Mouse (Mus musculus) small intestine, adult 2 months (tissue): ENCODE data around the gene Alox15. TPM values are rescaled to one million over a fixed set of nuclear protein-coding genes. Genes with fewer than 3 reads are reported as not detected.
"Not testable (repeated sequence)": the region's sequence is repeated elsewhere in the genome, so short reads cannot be mapped to it uniquely, and the experiment has no call there.

Experiments used
- H3K27ac ChIP-seq: fragments of 200-500 bp; 2 replicates; pipeline ENCODE4 v1.5.1; 2012; ENCODE audit warnings: low read depth, low read length, control low read depth, inconsistent platforms; ENCODE audit not compliant: insufficient read depth
- H3K27me3 ChIP-seq: fragments of 200-500 bp; 2 replicates; pipeline ENCODE4 v1.6.1; 2012; ENCODE audit warnings: mild to moderate bottlenecking, moderate library complexity, low read length, inconsistent platforms; ENCODE audit not compliant: control insufficient read depth, insufficient read depth
- H3K36me3 ChIP-seq: fragments of 200-500 bp; 2 replicates; pipeline ENCODE4 v1.6.1; 2012; ENCODE audit warnings: mild to moderate bottlenecking, low read length, control low read depth, inconsistent platforms; ENCODE audit not compliant: control insufficient read depth, insufficient read depth
- H3K4me1 ChIP-seq: fragments of 200-500 bp; 2 replicates; pipeline ENCODE4 v1.6.1; 2012; ENCODE audit warnings: low read length, inconsistent platforms, mixed read lengths; ENCODE audit not compliant: control insufficient read depth, insufficient read depth, insufficient read length
- H3K4me3 ChIP-seq: fragments of 200-500 bp; 2 replicates; pipeline ENCODE4 v1.5.1; 2012; ENCODE audit warnings: low read depth, mild to moderate bottlenecking, control low read depth, inconsistent platforms, low read length, moderate library complexity
- CTCF ChIP-seq: fragments of 200-500 bp; IDR thresholded peaks from 2 replicates; pipeline ENCODE4 v1.5.1; 2012; ENCODE audit warnings: low read depth, mild to moderate bottlenecking, control low read depth, inconsistent platforms, low read length, moderate library complexity, mixed read lengths; ENCODE audit not compliant: insufficient replicate concordance, insufficient read length; ENCODE audit errors: extremely low read depth
- POLR2A ChIP-seq: fragments of 200-500 bp; IDR thresholded peaks from 2 replicates; pipeline ENCODE4 v1.6.1; 2012; ENCODE audit warnings: low read depth, mild to moderate bottlenecking, control low read depth, inconsistent platforms, low read length, moderate library complexity
- WGBS: fragments of 180-500 bp; shearing (Covaris S2); methylation state at CpG from one replicate; pipeline ENCODE4 v1.1.7; 2018; 5-methylcytosine and 5-hydroxymethylcytosine counted together
- polyA plus RNA-seq: library from polyadenylated mRNA; depleted of rRNA; stranded (reverse); fragments of >200 nt; gene quantifications from 2 replicates; pipeline ENCODE4 v1.2.3, GENCODE M21; 2012

Alox15 gene
- polyA plus RNA-seq, 1 experiment: 3.2 TPM

- TF ChIP-seq CTCF (no peak), POLR2A (no peak)
- H3K27ac ChIP-seq: no peak overlapping the region
- no peaks in the 10 kb centered on the region for H3K4me1 ChIP-seq
- H3K4me3 ChIP-seq: no peak overlapping the region
- WGBS: 69% methylated on average over 3 of the region's 3 CpGs
- no peaks in the 10 kb centered on the region for H3K36me3 ChIP-seq
- H3K27me3 ChIP-seq: no peaks in the 10 kb centered on the region; the same call in 1 of the 2 replicates
Observed at GRCm38 (mm10) chr11:70374302-70374701, 22.5 kb upstream of the Alox15 start.

- Histone ChIP-seq H3K4me1 (no peaks in the 10 kb centered on the region), H3K27ac (no peak overlapping the region), H3K27me3 (no peaks in the 10 kb centered on the region; the same call in 1 of the 2 replicates), H3K36me3 (no peaks in the 10 kb centered on the region), H3K4me3 (no peak overlapping the region)
- TF ChIP-seq CTCF (no peak), POLR2A (no peak)
- WGBS: 34% methylated on average over 7 of the region's 7 CpGs
Observed at GRCm38 (mm10) chr11:70372849-70373557, 21.2 kb upstream of the Alox15 start.

GRCm38 (mm10) chr11:70372396-70372795 lies 20.6 kb upstream of the Alox15 start:
- H3K4me3 ChIP-seq: no peak overlapping the region
- no peaks in the 10 kb centered on the region for H3K36me3 ChIP-seq
- no peaks in the 10 kb centered on the region for H3K4me1 ChIP-seq
- H3K27ac ChIP-seq: no peak overlapping the region
- H3K27me3 ChIP-seq: no peaks in the 10 kb centered on the region; the same call in 1 of the 2 replicates
- TF ChIP-seq POLR2A: no peak
- TF ChIP-seq CTCF: no peak

GRCm38 (mm10) chr11:70368626-70369025 lies 16.8 kb upstream of the Alox15 start:
- not testable (repeated sequence) for H3K27ac ChIP-seq
- 76% methylated on average over 2 of the region's 2 CpGs for WGBS

GRCm38 (mm10) chr11:70367701-70368100 lies 15.9 kb upstream of the Alox15 start:
- not testable (repeated sequence) for H3K4me1 ChIP-seq, H3K27ac ChIP-seq, H3K36me3 ChIP-seq, H3K27me3 ChIP-seq, H3K4me3 ChIP-seq
- 68% methylated on average over 6 of the region's 6 CpGs for WGBS

More at GRCm38 (mm10) chr11:70368626-70369025, 16.8 kb upstream of the Alox15 start:
- not testable (repeated sequence) for H3K4me3 ChIP-seq, H3K36me3 ChIP-seq, H3K4me1 ChIP-seq, H3K27me3 ChIP-seq

- Histone ChIP-seq H3K4me3 (peak overlapping the region; percentile 39; the same call in 1 of the 2 replicates), H3K27ac (no peak overlapping the region), H3K36me3 (no peaks in the 10 kb centered on the region), H3K4me1 (no peaks in the 10 kb centered on the region), H3K27me3 (peaks cover 18% of the 10 kb centered on the region)
- 60% methylated on average over 9 of the region's 9 CpGs for WGBS
- no peak for TF ChIP-seq POLR2A
Observed at GRCm38 (mm10) chr11:70348630-70349029, 3.2 kb downstream of the Alox15 start.

- 75% methylated on average over 10 of the region's 10 CpGs for WGBS
Observed at GRCm38 (mm10) chr11:70347861-70348260, 4.0 kb downstream of the Alox15 start.

GRCm38 (mm10) chr11:70345546-70345945 lies 6.3 kb downstream of the Alox15 start:
- 74% methylated on average over 8 of the region's 8 CpGs for WGBS
- no peak for TF ChIP-seq CTCF
- no peak for TF ChIP-seq POLR2A
- H3K4me1 ChIP-seq: no peaks in the 10 kb centered on the region

More at GRCm38 (mm10) chr11:70347861-70348260, 4.0 kb downstream of the Alox15 start:
- H3K27me3 ChIP-seq: peaks cover 18% of the 10 kb centered on the region
- TF ChIP-seq CTCF (no peak), POLR2A (no peak)
- no peaks in the 10 kb centered on the region for H3K4me1 ChIP-seq
- no peak overlapping the region for H3K4me3 ChIP-seq
- H3K27ac ChIP-seq: no peak overlapping the region
- H3K36me3 ChIP-seq: no peaks in the 10 kb centered on the region

More at GRCm38 (mm10) chr11:70345546-70345945, 6.3 kb downstream of the Alox15 start:
- H3K27ac ChIP-seq: no peak overlapping the region
- no peaks in the 10 kb centered on the region; the same call in 1 of the 2 replicates for H3K27me3 ChIP-seq
- no peaks in the 10 kb centered on the region for H3K36me3 ChIP-seq
- no peak overlapping the region for H3K4me3 ChIP-seq
